Mouse (Mus musculus): ENCODE data around the gene A430005L14Rik. TPM values are rescaled to one million over a fixed set of nuclear protein-coding genes. Genes with fewer than 3 reads are reported as not detected.

Gene A430005L14Rik
- polyA plus RNA-seq, 2 experiments from 2014 or later, result 103 to 106 TPM

DNA sequence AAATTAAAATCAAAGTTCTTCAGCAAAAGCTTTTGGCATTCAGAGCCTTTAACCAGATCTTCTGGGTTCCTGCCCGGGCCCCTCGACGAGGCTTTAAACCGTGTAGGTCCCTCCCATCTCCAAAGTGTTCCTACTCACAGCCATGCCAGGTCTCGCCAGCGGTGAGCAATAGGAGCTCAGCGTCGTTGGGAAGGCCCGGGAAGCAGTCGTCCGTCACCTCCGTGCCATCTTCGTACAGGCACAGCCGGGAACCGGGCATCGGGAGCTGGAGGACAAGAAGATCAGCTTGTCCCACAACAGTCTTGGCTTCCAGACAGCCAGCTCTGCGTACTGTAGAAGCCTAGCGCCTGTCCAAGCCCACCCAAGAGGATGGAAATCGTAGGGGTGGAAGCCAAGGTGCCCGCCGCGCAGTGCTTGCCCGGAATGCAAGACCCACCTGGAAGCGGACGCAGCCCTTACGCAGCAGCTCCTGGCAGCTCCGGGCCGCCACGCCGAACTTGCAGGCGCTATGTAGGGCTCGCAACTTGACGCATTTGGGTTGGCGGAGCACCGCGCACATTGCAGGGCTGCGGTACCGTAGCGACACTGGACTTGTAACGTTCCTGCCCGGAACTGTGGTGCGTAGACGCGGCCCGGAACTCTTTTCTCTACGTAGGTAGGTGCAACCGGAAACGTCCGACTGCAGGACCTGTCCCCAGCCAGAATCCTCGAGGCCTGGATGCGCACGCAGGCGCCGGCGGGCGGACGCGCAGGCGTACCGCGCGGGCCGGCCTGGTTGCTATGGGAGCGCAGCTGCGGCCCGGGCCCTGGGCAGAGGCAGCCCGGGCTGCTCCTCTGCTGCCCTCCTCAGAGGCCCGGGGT is 17.6 kb downstream of the A430005L14Rik start, which contains the start of the genes Dffb and Cep104:
Gene Dffb (minus strand): TSS at position 696 of the 861 bp plus-strand sequence.
Gene Cep104 (plus strand): TSS at position 764 of the 861 bp plus-strand sequence.
- ATAC-seq, result peak; percentile 95

DNA sequence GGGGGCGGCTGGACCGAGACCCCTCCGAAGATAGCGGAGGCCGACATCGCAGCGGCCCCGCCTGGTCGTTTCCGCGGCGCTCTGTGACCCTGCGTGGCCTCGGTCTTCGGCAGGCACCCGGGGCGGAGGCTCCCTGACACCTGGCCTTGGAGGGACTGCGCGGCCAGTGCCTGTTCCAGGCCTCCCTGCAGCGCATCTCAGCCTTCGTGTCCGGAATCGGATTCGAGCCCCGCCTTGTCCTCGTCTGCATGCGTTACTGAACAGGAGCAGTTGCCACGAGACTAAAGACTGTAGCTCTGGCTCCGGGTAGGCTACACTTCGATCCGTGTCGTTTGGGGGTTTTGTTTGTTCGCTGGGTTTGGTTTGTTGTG is 18.2 kb downstream of the A430005L14Rik start:
- ATAC-seq, result peak; percentile 22

DNA sequence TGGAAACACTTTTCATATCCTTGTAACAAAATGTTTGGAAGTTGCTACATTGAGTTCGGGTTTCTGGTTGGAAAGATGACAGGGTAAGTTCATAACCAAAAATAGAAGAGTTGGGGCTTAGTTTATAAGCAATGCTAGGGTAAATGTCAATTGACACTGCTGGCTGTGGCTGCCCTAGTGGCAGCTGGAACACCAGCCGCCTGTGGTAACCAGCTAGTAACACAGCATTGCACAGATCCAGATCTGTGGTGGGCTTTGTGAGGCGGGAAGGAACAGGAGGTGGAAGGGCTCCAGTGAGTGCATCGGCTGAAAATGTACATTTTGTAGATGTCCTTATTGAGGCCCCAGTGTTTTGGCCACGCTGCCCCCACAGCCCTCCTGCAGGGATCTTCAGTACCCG is 18.7 kb downstream of the A430005L14Rik start:
- no peak for ATAC-seq

DNA sequence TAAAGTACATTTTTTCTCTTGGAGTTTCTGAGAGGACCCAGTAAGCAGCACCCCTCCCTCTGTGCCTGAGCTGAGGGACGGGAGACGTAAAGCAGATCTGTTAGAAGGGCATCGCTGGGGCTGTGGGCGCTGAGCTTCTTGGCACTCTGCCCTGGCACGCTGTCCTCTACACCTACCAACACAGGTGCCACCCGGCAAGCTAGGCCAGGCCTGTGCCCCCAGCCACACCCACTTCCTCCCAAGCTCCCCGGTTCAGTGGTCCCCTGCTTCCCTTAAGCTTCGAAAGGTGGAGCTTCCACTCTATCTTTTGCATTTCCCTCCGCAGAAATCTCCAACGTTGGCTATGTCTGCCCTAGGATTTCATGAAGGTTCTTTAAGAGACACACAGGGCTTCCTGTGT is 22.2 kb downstream of the A430005L14Rik start:
- ATAC-seq, result no peak

DNA sequence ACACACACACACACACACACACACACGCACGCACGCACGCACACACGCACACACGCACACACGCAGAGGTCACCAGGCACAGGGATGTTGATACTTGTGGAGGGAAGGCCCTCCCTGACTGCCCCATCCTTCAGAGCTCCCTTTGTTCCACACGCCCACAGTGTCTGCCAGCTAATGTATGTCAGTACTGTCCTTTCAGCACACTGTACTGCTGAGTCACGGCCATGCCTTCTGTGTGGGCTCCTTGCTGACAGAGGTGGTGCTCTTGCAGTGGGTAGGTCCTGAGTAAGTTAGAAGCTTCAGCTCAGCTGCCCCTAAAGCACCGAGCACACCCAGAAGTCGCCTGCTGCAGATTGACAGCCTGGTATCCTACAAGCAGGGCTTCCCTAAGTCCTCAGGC is 23.4 kb downstream of the A430005L14Rik start:
- ATAC-seq, result no peak

DNA sequence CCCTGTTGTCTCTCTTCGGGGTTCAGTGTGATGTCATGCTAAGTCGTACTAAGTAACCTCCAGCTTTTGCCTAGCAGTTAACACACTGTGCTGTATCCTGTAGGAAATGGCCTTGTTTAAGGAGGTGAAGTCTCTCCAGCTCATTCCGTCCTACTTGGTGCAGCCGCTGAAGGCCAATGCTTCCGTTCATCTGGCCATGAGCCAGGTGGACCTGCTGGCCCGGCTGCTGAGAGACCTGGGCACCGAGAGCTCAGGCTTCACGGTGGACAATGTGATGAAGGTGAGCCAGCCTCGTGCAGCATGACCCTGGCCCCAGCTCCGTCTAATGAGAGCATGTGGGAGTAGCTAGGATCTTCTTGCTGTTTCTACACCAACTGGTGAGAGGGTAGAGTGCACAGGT is 35.7 kb downstream of the A430005L14Rik start:
- no peak for ATAC-seq

DNA sequence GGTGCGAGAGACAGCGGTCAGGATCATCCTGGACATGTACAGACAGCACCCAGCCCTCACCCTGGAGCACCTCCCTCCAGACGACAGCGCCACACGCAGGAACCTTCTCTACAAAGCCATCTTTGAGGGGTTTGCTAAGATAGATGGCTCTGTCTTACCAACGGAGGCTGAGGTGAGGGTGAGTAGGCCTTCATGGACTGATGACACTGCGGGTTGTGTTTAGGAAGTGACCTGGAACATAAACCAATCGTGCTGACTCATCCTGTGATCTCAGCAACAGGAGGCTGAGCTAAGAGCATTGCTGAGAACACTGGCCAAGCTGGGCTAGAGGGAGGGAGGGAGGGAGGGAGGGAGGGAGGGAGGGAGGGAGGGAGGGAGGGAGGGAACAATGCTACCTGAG is 36.5 kb downstream of the A430005L14Rik start:
- ATAC-seq, result no peak

DNA sequence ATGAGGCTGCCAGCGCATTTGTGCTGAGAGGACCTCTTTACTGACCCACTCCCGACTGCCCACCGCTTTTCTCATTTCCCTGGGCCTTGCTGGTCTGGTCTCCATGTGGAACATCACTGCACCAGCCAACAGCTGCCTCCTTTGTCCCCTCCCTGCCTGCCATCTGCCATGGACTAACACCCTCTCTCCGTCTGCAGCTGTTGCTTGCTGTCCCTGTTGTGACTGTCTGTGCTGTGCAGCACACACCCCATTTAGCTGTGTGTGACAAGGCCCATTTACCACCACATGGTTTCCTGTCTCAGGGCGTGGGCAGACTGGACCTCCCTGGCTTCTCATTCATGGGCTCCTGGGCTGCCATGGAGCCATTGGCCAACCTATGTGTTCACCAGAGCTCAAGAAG is 48.5 kb downstream of the A430005L14Rik start:
- ATAC-seq, result no peak

DNA sequence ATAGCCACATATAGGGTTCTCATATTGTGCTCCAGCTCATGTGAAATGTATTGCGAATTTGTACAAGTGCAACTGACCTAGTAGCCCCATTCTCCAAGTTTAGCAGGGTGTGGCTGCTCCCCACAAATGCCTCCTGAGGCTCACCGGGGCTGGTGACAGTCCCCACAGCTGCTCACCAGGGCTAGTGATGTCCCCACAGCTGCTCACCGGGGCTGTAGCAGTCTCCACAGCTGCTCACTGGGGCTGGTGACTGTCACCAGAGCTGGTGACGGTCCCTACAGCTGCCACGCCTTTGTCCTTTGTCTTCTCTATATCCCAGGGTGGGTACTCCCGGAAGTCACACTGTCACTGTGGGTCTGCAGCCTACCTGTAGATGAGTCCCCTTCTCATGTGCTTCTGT is 49.2 kb downstream of the A430005L14Rik start:
- ATAC-seq, result no peak

DNA sequence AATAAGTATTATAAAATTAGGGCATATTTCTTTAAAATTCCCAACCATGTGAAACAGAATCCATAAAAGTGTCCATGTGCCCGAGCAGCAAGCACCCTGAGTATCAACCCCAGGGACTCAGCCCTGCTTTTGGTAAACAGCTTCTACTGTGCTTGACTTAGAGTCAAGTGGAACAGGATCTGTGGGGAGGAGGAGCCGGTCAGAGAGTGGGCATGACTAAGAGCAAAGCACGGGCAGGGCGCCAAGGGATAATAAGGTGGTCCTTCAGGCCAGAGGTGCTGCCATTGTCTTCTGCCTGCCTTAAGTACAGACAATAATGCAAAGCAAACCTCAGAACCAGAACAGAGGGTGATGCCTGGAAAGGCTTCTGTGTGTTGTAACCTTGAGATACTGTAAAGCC is 50.7 kb downstream of the A430005L14Rik start:
- no peak for ATAC-seq

DNA sequence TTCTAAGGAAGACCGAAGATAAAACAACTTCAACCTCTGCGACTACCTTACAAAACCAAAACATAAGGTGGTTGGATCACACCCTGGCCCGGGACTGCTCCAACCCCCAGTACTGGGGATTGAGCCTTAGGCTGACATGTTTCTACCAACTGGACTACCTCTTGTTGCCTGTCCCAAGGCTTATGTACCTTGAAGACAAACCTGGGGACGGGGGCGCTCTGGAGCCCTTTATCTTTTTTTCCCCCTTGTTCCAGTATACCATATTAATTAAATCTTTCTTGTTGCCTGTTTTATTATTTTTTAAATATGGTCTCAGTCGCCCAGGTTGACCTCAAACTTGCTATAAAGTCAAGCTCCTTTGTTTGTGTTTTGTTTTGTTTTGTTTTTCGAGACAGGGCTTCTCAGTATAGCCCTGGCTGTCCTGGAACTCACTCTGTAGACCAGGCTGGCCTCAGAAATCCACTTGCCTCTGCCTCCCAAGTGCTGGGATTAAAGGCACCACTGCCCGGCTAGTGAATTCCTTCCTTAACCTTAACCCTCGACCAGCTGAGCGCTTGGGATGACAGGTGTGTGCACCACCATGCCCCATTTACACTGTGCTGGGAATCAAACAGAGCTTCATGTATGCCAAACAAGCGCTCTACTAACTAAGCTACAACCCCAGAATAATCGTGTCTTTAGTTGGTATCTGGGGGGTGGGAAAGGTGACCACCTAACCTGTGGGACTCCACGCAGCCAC is 54.0 kb downstream of the A430005L14Rik start:
- ATAC-seq, result peak; percentile 63

Other genes with a start within 250 kb of the A430005L14Rik start
- 10 to 100 TPM; 14.8 to 23.5 TPM for gene Dffb, start 17.9 kb downstream of the A430005L14Rik start, polyA plus RNA-seq (2017; shearing (Covaris generic))
- gene Cep104, start 18.0 kb downstream of the A430005L14Rik start, polyA plus RNA-seq (2017; shearing (Covaris generic)), result 1 to 10 TPM; 2.7 to 3.1 TPM
- gene Lrrc47, start 54.5 kb downstream of the A430005L14Rik start, polyA plus RNA-seq (2017; shearing (Covaris generic)), result 1 to 10 TPM; 4.6 to 7.3 TPM
- gene Smim1, start 69.0 kb downstream of the A430005L14Rik start, polyA plus RNA-seq (2017; shearing (Covaris generic)), result under 1 TPM; 0.12 to 0.65 TPM
- gene Ccdc27, start 85.4 kb downstream of the A430005L14Rik start, polyA plus RNA-seq (2017; shearing (Covaris generic)), result not detected
- gene Trp73, start 183.0 kb downstream of the A430005L14Rik start, polyA plus RNA-seq (2017; shearing (Covaris generic)), result not detected
- gene Wrap73, start 185.1 kb downstream of the A430005L14Rik start, polyA plus RNA-seq (2017; shearing (Covaris generic)), result 10 to 100 TPM; 27.0 to 28.9 TPM
- 10 to 100 TPM; 11.4 to 28.4 TPM for gene Tprgl, start 203.4 kb downstream of the A430005L14Rik start, polyA plus RNA-seq (2017; shearing (Covaris generic))
- gene Megf6, start 213.5 kb downstream of the A430005L14Rik start, polyA plus RNA-seq (2017; shearing (Covaris generic)), result not detected